12 mouse cellular contexts compared by ENCODE assay signal in genomic region chr5:105651561-105651991, GRCm38 (mm10). TPM values are rescaled to one million over a fixed set of nuclear protein-coding genes. Genes with fewer than 3 reads are reported as not detected.
DNase-seq lines count a peak whose midpoint lies in the region; ATAC-seq and TF ChIP-seq lines count a peak whose summit lies in the region.
"Had no signal": no experiment of that assay in that cellular context is flagged by ENCODE, and none has a peak within 500 bp of the region (broad histone marks: within the 10 kb centered on the region; RNA-seq: fewer than 3 reads in every experiment).

No protein-coding gene starts in this region.

- no peak for TF ChIP-seq CTCF in kidney, adult 2 months (conservative IDR thresholded peaks at IDR 0.05; ENCODE audit: insufficient read depth, insufficient read length, low read depth, low read length)

- TF ChIP-seq POLR2A in kidney, adult 2 months (IDR thresholded peaks at IDR 0.05; ENCODE audit: low read depth, low read length), result no peak

- no peaks in the 10 kb centered on the region for H3K9me3 ChIP-seq in heart, embryonic 10.5 days
- no peaks in the 10 kb centered on the region for H3K9me3 ChIP-seq in liver, embryonic 15.5 days (replicated peaks)
- no peaks in the 10 kb centered on the region for H3K9me3 ChIP-seq in midbrain, embryonic 10.5 days (replicated peaks)
- H3K9me3 ChIP-seq: embryonic facial prominence, embryonic 13.5 days had no signal

- no peak overlapping the region; the same call in 1 of the 2 replicates for H3K27ac ChIP-seq in heart, embryonic 10.5 days
- peak overlapping the region; percentile 2 for H3K27ac ChIP-seq in kidney, adult 2 months (ENCODE audit: insufficient read depth, low read depth, low read length)
- 0 out of 2 replicates have a peak overlapping the region, but pooled peaks have one; percentile 6 for H3K27ac ChIP-seq in liver, embryonic 15.5 days (replicated peaks)
- no peak overlapping the region for H3K27ac ChIP-seq in midbrain, embryonic 10.5 days (replicated peaks)
- H3K27ac ChIP-seq: embryonic facial prominence, embryonic 13.5 days had no signal

- WGBS in heart, embryonic 10.5 days, result 61% methylated on average over 11 of the region's 11 CpGs
- WGBS in kidney, adult 2 months, result 19% methylated on average over 11 of the region's 11 CpGs
- WGBS in liver, embryonic 15.5 days (ENCODE audit: insufficient replicate concordance), result 10% methylated on average over 11 of the region's 11 CpGs
- WGBS in midbrain, embryonic 10.5 days, result 77% methylated on average over 11 of the region's 11 CpGs

- peaks cover 14% of the 10 kb centered on the region for H3K4me1 ChIP-seq in heart, embryonic 10.5 days
- H3K4me1 ChIP-seq in kidney, adult 2 months (ENCODE audit: control insufficient read depth, insufficient read depth, low read length), result no peaks in the 10 kb centered on the region; the same call in 1 of the 2 replicates
- peaks cover 34% of the 10 kb centered on the region for H3K4me1 ChIP-seq in liver, embryonic 15.5 days (replicated peaks)
- peaks cover 21% of the 10 kb centered on the region for H3K4me1 ChIP-seq in midbrain, embryonic 10.5 days

- no peaks in the 10 kb centered on the region for H3K36me3 ChIP-seq in heart, embryonic 10.5 days
- no peaks in the 10 kb centered on the region for H3K36me3 ChIP-seq in kidney, adult 2 months (ENCODE audit: control insufficient read depth, insufficient read depth, low read length)
- no peaks in the 10 kb centered on the region for H3K36me3 ChIP-seq in liver, embryonic 15.5 days (replicated peaks)
- no peaks in the 10 kb centered on the region for H3K36me3 ChIP-seq in midbrain, embryonic 10.5 days
- H3K36me3 ChIP-seq: embryonic facial prominence, embryonic 13.5 days had no signal

- H3K4me3 ChIP-seq in heart, embryonic 10.5 days, result no peak overlapping the region
- no peak overlapping the region for H3K4me3 ChIP-seq in kidney, adult 2 months (ENCODE audit: insufficient read depth, low read depth, low read length)
- peak overlapping the region; percentile 32 for H3K4me3 ChIP-seq in liver, embryonic 15.5 days (replicated peaks)
- H3K4me3 ChIP-seq in midbrain, embryonic 10.5 days, result no peak overlapping the region
- H3K4me3 ChIP-seq: embryonic facial prominence, embryonic 13.5 days had no signal

- peak overlapping the region; percentile 59 for H3K4me2 ChIP-seq in liver, embryonic 15.5 days
- H3K4me2 ChIP-seq: embryonic facial prominence, embryonic 13.5 days had no signal

- DNase-seq in heart, adult 11 months, result peak; percentile 95
- DNase-seq in heart, embryonic 10.5 days (ENCODE audit: low spot score), result no peak
- DNase-seq in CD4-positive, CD25-positive, alpha-beta regulatory T cell, adult 2 months (ENCODE audit: low read depth, low spot score), result peak; percentile 73
- DNase-seq in kidney, adult 2 months, result peak; percentile 47
- DNase-seq in Muller cell, postnatal 12 days (ENCODE audit: inconsistent ontology term), result no peak
- DNase-seq in midbrain, embryonic 10.5 days (ENCODE audit: low spot score), result no peak
- DNase-seq in ovary, postnatal 36 days (ENCODE audit: low spot score), result no peak
- DNase-seq: adrenal gland, postnatal 10 days; heart, postnatal 4 days; right cerebral cortex, postnatal 25 days had no signal

- H3K9ac ChIP-seq in liver, embryonic 15.5 days, result no peak overlapping the region
- H3K9ac ChIP-seq: embryonic facial prominence, embryonic 13.5 days had no signal

- no peaks in the 10 kb centered on the region for H3K27me3 ChIP-seq in heart, embryonic 10.5 days (ENCODE audit: insufficient read depth, poor library complexity, severe bottlenecking)
- no peaks in the 10 kb centered on the region for H3K27me3 ChIP-seq in kidney, adult 2 months (replicated peaks; ENCODE audit: control insufficient read depth, insufficient read depth, low read length)
- no peaks in the 10 kb centered on the region for H3K27me3 ChIP-seq in liver, embryonic 15.5 days
- peaks cover 11% of the 10 kb centered on the region for H3K27me3 ChIP-seq in midbrain, embryonic 10.5 days (ENCODE audit: low read depth, poor library complexity, severe bottlenecking)
- H3K27me3 ChIP-seq: embryonic facial prominence, embryonic 13.5 days had no signal

- ATAC-seq in liver, embryonic 15.5 days (ENCODE audit: insufficient read depth), result no peak

RNA-seq across cellular contexts. Expression of gene Lrrc8d, which starts 48.2 kb away (rescaled TPM):
- polyA plus RNA-seq in heart, embryonic 10.5 days (2016; fragmentation: Nextera tagmentation; extraction: Ambion mirVana), result 7.6 and 10.8 TPM in 2 replicates
- 34.4 and 35.4 TPM in 2 replicates for polyA plus RNA-seq in kidney, adult 2 months (2012; rRNA removed)
- polyA plus RNA-seq in liver, embryonic 15.5 days (2015; fragmentation: Nextera tagmentation; extraction: Ambion mirVana), result 8.1 and 8.4 TPM in 2 replicates
- 20.7 and 24.1 TPM in 2 replicates for polyA plus RNA-seq in midbrain, embryonic 10.5 days (2016; fragmentation: Nextera tagmentation; extraction: Ambion mirVana)

Comparison
In these comparisons a context has a peak if more than half of its experiments do, and no peak if none do; other contexts are left out.
1. DNase-seq: peak in heart, adult 11 months (single experiment), CD4-positive, CD25-positive, alpha-beta regulatory T cell, adult 2 months (single experiment) and kidney, adult 2 months (single experiment); none in heart, embryonic 10.5 days (single experiment), Muller cell, postnatal 12 days (single experiment), midbrain, embryonic 10.5 days (single experiment) and ovary, postnatal 36 days (single experiment).
2. H3K27ac ChIP-seq: peak in kidney, adult 2 months (single experiment) and liver, embryonic 15.5 days (single experiment); none in heart, embryonic 10.5 days (single experiment) and midbrain, embryonic 10.5 days (single experiment).